9 mouse cellular contexts compared by ENCODE assay signal in genomic region chr5:67802174-67803030, GRCm38 (mm10). TPM values are rescaled to one million over a fixed set of nuclear protein-coding genes. Genes with fewer than 3 reads are reported as not detected.
DNase-seq lines count a peak whose midpoint lies in the region; ATAC-seq and TF ChIP-seq lines count a peak whose summit lies in the region.
"Had no signal": no experiment of that assay in that cellular context is flagged by ENCODE, and none has a peak within 500 bp of the region (broad histone marks: within the 10 kb centered on the region; RNA-seq: fewer than 3 reads in every experiment).

No protein-coding gene starts in this region.

- H3K36me3 ChIP-seq in forebrain, embryonic 16.5 days (ENCODE audit: control insufficient read depth, insufficient read depth), result no peaks in the 10 kb centered on the region

- peak; percentile 69 for ATAC-seq in forebrain, embryonic 16.5 days

- H3K4me2 ChIP-seq in forebrain, embryonic 16.5 days (ENCODE audit: low read length), result no peak overlapping the region
- H3K4me2 ChIP-seq: neural tube, embryonic 15.5 days had no signal

- H3K9me3 ChIP-seq in forebrain, embryonic 16.5 days (ENCODE audit: control insufficient read depth, low read length), result no peaks in the 10 kb centered on the region
- H3K9me3 ChIP-seq: neural tube, embryonic 15.5 days had no signal

- no peak overlapping the region for H3K9ac ChIP-seq in forebrain, embryonic 16.5 days (replicated peaks; ENCODE audit: low read depth, low read length)
- H3K9ac ChIP-seq: neural tube, embryonic 15.5 days had no signal

- DNase-seq in layer of hippocampus, adult 11-12 months (ENCODE audit: low spot score), result peak; percentile 52
- DNase-seq in layer of hippocampus, postnatal 10 days (ENCODE audit: low spot score in 2 of 2), result no peak
- peak; percentile 66 to 77 for DNase-seq in lung, postnatal 4 days
- no peak for DNase-seq in kidney, postnatal 10 days
- DNase-seq in spleen, postnatal 10 days (ENCODE audit: low spot score in 2 of 2), result no peak
- no peak for DNase-seq in spleen, postnatal 14 days (ENCODE audit: low spot score in 2 of 2)

- no peaks in the 10 kb centered on the region for H3K27me3 ChIP-seq in forebrain, embryonic 16.5 days (replicated peaks; ENCODE audit: control insufficient read depth, insufficient read depth, low read length)
- H3K27me3 ChIP-seq: neural tube, embryonic 15.5 days had no signal

- WGBS in bone marrow, adult 2 months, result 57% methylated on average over 17 of the region's 17 CpGs
- WGBS in forebrain, embryonic 16.5 days, result 78% methylated on average over 17 of the region's 17 CpGs

- H3K27ac ChIP-seq in bone marrow, adult 2 months (ENCODE audit: control insufficient read depth, insufficient read depth, low read depth, low read length, poor library complexity), result 0 out of 2 replicates have a peak overlapping the region, but pooled peaks have one; percentile 12
- H3K27ac ChIP-seq in forebrain, embryonic 16.5 days (ENCODE audit: low read length), result peak overlapping the region; percentile 53
- H3K27ac ChIP-seq: neural tube, embryonic 15.5 days had no signal

- TF ChIP-seq POLR2A in bone marrow, adult 2 months (IDR thresholded peaks at IDR 0.05; ENCODE audit: borderline replicate concordance, control insufficient read depth, low read depth, low read length), result no peak

- TF ChIP-seq CTCF in bone marrow, adult 2 months (IDR thresholded peaks at IDR 0.05; ENCODE audit: control insufficient read depth, insufficient read depth, low read length), result no peak

- peaks cover 4% of the 10 kb centered on the region; the same call in 1 of the 2 replicates for H3K4me1 ChIP-seq in bone marrow, adult 2 months (ENCODE audit: control insufficient read depth, insufficient read depth, low read length)
- H3K4me1 ChIP-seq in forebrain, embryonic 16.5 days (replicated peaks; ENCODE audit: control insufficient read depth, insufficient read depth, low read length), result peaks cover 16% of the 10 kb centered on the region

- no peak overlapping the region for H3K4me3 ChIP-seq in bone marrow, adult 2 months (replicated peaks; ENCODE audit: control insufficient read depth, low read depth, low read length)
- no peak overlapping the region for H3K4me3 ChIP-seq in forebrain, embryonic 16.5 days (replicated peaks; ENCODE audit: low read length)
- H3K4me3 ChIP-seq: neural tube, embryonic 15.5 days had no signal

RNA-seq across cellular contexts. Expression of gene Atp8a1, which starts 44.8 kb away (rescaled TPM):
- total RNA-seq in layer of hippocampus, postnatal 10 days (2021), result 100 to 1,000 TPM; 130 to 147 TPM
- 26.7 and 36.1 TPM in 2 replicates for polyA plus RNA-seq in bone marrow, adult 2 months (2011; ENCODE audit: insufficient read depth, insufficient read length, low replicate concordance, missing spikeins)
- polyA plus RNA-seq in forebrain, embryonic 16.5 days (2015; fragmentation: Nextera tagmentation; extraction: Ambion mirVana), result 41.5 and 43.7 TPM in 2 replicates

Comparison
In these comparisons a context has a peak if more than half of its experiments do, and no peak if none do; other contexts are left out.
1. DNase-seq: peak in layer of hippocampus, adult 11-12 months (single experiment) and lung, postnatal 4 days (2 of 2); none in layer of hippocampus, postnatal 10 days (0 of 2), kidney, postnatal 10 days (single experiment), spleen, postnatal 10 days (0 of 2) and spleen, postnatal 14 days (0 of 2).